Mouse (Mus musculus) testis, adult 2 months (tissue): ENCODE data around the gene Trio. TPM values are rescaled to one million over a fixed set of nuclear protein-coding genes. Genes with fewer than 3 reads are reported as not detected.

Source experiments
- H3K27ac ChIP-seq: fragments of 200-500 bp; 2 replicates; pipeline ENCODE4 v1.5.1; 2012; ENCODE audit warnings: low read depth, low read length; ENCODE audit not compliant: control insufficient read depth, insufficient read depth
- H3K27me3 ChIP-seq: fragments of 200-500 bp; 2 replicates; pipeline ENCODE4 v1.6.1; 2012; ENCODE audit warnings: mild to moderate bottlenecking, low read length, moderate library complexity; ENCODE audit not compliant: control insufficient read depth, insufficient read depth
- H3K36me3 ChIP-seq: fragments of 200-500 bp; 2 replicates; pipeline ENCODE4 v1.6.1; 2012; ENCODE audit warnings: mild to moderate bottlenecking, low read length; ENCODE audit not compliant: control insufficient read depth, insufficient read depth
- H3K4me1 ChIP-seq: fragments of 200-500 bp; 2 replicates; pipeline ENCODE4 v1.6.1; 2012; ENCODE audit warnings: low read length; ENCODE audit not compliant: control insufficient read depth, insufficient read depth
- H3K4me3 ChIP-seq: fragments of 200-500 bp; 2 replicates; pipeline ENCODE4 v1.5.1; 2012; ENCODE audit warnings: low read depth, mild to moderate bottlenecking, low read length, moderate library complexity, mixed read lengths; ENCODE audit not compliant: control insufficient read depth
- CTCF ChIP-seq: fragments of 200-500 bp; IDR thresholded peaks from 2 replicates; pipeline ENCODE4 v1.5.1; 2012; ENCODE audit warnings: low read depth, mild to moderate bottlenecking, inconsistent platforms, low read length, moderate library complexity; ENCODE audit not compliant: control insufficient read depth, insufficient read depth, insufficient replicate concordance
- POLR2A ChIP-seq: fragments of 200-500 bp; IDR thresholded peaks from 2 replicates; pipeline ENCODE4 v1.6.1; 2012; ENCODE audit warnings: low read depth, mild to moderate bottlenecking, inconsistent platforms, low read length, moderate library complexity; ENCODE audit not compliant: control insufficient read depth
- polyA plus RNA-seq: library from polyadenylated mRNA; depleted of rRNA; stranded (reverse); fragments of >200 nt; gene quantifications from 2 replicates; pipeline ENCODE4 v1.2.3, GENCODE M21; 2012

The Trio gene
- polyA plus RNA-seq, 1 experiment: 18.8 TPM

GRCm38 (mm10) chr15:28054731-28055130 lies 29.1 kb upstream of the Trio start:
- TF ChIP-seq CTCF (no peak), POLR2A (no peak)
- Histone ChIP-seq H3K4me1 (peaks cover 13% of the 10 kb centered on the region), H3K27me3 (no peaks in the 10 kb centered on the region), H3K27ac (no peak overlapping the region), H3K4me3 (no peak overlapping the region), H3K36me3 (no peaks in the 10 kb centered on the region)

DNA sequence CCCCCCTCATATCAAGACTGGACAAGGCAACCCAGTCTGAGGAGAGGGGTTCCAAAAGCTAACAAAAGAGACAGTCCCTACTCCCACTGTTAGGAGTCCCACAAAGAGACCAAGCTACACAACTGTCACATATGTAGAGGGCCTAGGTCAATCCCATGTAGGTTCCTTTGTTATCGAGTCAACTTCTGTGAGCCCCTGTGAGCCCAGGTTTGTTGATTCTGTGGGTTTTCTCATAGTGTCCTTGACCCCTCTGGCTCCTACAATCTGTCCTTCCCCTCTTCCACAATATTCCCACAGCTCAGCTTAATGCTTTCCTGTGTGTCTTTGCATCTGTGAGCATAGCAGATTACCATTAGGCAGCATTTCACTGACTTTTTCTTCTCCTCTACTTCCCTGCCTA lies 28.5 kb upstream of the Trio start:
- Histone ChIP-seq H3K36me3 (no peaks in the 10 kb centered on the region), H3K27me3 (no peaks in the 10 kb centered on the region), H3K4me3 (no peak overlapping the region), H3K4me1 (peaks cover 13% of the 10 kb centered on the region), H3K27ac (no peak overlapping the region)
- TF ChIP-seq CTCF (no peak), POLR2A (no peak)

GRCm38 (mm10) chr15:28053226-28053625 lies 27.6 kb upstream of the Trio start:
- Histone ChIP-seq H3K27me3 (no peaks in the 10 kb centered on the region), H3K4me1 (peaks cover 13% of the 10 kb centered on the region), H3K4me3 (no peak overlapping the region), H3K27ac (no peak overlapping the region), H3K36me3 (no peaks in the 10 kb centered on the region)
- no peak for TF ChIP-seq CTCF
- no peak for TF ChIP-seq POLR2A

DNA sequence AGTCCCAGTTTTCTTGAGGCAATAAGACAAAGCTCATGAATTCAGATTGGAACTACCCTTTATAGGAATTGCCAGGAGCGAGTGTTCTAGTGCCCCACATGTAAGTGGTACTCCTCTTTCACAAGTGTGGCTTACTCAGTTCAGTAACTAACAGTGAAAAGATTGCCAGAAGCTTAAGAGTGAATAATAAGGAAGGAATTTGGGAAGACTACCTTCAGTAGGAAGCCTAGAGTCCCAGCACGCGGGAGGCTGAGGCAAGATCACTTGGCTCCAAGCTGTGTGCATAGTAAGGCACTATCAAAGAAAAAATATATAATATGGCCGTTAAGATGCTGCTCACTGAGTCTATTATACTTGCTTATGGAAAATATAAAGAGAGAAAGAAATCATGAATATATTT lies 26.2 kb upstream of the Trio start:
- Histone ChIP-seq H3K4me3 (no peak overlapping the region; the same call in 1 of the 2 replicates), H3K36me3 (no peaks in the 10 kb centered on the region), H3K27me3 (no peaks in the 10 kb centered on the region), H3K4me1 (peaks cover 13% of the 10 kb centered on the region), H3K27ac (no peak overlapping the region)
- TF ChIP-seq POLR2A: no peak
- no peak for TF ChIP-seq CTCF

- TF ChIP-seq POLR2A (peak; percentile 26; the same call in 1 of the 2 replicates), CTCF (no peak)
- Histone ChIP-seq H3K27me3 (no peaks in the 10 kb centered on the region), H3K27ac (peak overlapping the region; percentile 90), H3K36me3 (no peaks in the 10 kb centered on the region), H3K4me3 (peak overlapping the region; percentile 88), H3K4me1 (peaks cover 13% of the 10 kb centered on the region)
Measured at GRCm38 (mm10) chr15:28051104-28051625, 25.5 kb upstream of the Trio start.

DNA sequence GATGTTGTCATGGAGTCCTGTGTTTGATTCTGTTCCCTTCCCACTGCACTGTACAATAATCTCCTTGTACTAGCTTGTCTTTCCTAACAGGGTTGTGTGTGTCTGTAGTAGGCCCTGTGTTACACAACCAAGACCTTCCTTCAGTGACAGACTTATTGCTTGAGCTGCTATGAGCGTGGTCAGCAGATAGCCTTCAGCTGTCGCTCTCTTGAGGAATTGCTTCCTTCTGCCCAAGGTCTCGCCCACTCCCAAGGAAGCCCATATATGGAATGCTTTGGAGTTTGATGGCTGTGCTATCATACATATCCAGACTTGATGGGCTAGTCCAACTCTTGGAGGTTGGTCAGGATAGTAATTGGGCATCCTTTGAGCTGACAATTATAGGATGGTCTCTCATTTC lies 22.1 kb upstream of the Trio start:
- H3K4me1 ChIP-seq: peaks cover 13% of the 10 kb centered on the region
- no peak overlapping the region for H3K27ac ChIP-seq
- H3K27me3 ChIP-seq: no peaks in the 10 kb centered on the region
- no peak overlapping the region for H3K4me3 ChIP-seq
- no peaks in the 10 kb centered on the region for H3K36me3 ChIP-seq
- TF ChIP-seq CTCF: no peak
- no peak for TF ChIP-seq POLR2A

GRCm38 (mm10) chr15:28041158-28041865 lies 15.7 kb upstream of the Trio start:
- no peak overlapping the region for H3K4me3 ChIP-seq
- H3K27me3 ChIP-seq: no peaks in the 10 kb centered on the region
- no peak for TF ChIP-seq CTCF
- no peak for TF ChIP-seq POLR2A
- no peak overlapping the region for H3K27ac ChIP-seq
- H3K4me1 ChIP-seq: no peaks in the 10 kb centered on the region
- no peaks in the 10 kb centered on the region for H3K36me3 ChIP-seq

DNA sequence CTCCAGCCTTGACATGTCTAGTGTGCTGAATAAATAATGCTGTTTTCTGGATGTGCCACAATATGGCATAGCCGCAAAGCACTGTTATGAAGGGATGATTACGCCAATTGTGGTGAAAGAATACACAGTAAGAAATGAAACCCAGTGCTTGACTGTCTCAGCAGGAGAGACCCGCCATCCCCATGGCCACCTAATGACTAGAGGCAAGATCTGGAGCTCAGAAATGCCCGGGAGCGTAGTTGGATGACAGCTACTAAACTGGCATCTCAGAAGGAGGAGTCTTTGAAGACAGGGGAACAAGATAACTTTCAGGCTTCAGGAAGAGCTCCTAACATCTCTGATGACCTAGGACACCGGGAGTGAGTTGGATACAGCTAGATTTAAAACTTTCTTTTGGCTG lies 12.0 kb upstream of the Trio start:
- TF ChIP-seq CTCF: no peak
- TF ChIP-seq POLR2A: no peak
- Histone ChIP-seq H3K36me3 (no peaks in the 10 kb centered on the region), H3K4me3 (no peak overlapping the region), H3K4me1 (no peaks in the 10 kb centered on the region), H3K27me3 (no peaks in the 10 kb centered on the region), H3K27ac (no peak overlapping the region)
